Comparison of ENCODE assay signal across 16 mouse cellular contexts in the genomic region with DNA sequence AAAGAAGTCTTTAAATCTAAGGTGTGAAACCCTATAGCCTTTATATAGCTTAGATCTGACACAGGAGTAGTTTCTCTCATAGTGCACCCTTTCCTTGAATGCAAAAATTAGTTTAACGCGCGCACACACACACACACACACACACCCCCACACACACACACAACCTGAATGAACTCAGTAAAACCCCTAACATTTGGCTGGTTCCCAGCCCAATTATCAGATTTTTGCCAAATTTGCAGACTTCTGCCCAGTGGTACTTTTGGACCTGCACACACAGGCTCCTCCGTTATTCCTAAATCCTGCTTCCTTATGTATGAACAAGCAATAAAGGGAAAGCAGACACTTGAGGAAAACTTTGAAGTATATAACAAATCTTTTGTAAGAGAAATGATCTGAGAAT.
A peak's percentile ranks its signal among the peaks of the same experiment; 100 is the strongest.
DNase-seq lines count a peak whose midpoint lies in the region; ATAC-seq and TF ChIP-seq lines count a peak whose summit lies in the region.
"Had no signal": no experiment of that assay in that cellular context is flagged by ENCODE, and none has a peak within 500 bp of the region (broad histone marks: within the 10 kb centered on the region; RNA-seq: fewer than 3 reads in every experiment).

No protein-coding gene starts in this region.

- no peak for TF ChIP-seq POLR2A in brain, embryonic 14.5 days (IDR thresholded peaks at IDR 0.05; ENCODE audit: borderline replicate concordance, extremely low read depth, insufficient read depth, insufficient read length, poor library complexity, severe bottlenecking)

- WGBS in hindbrain, postnatal 0 days, result 82% methylated on average over 4 of the region's 4 CpGs
- 94% methylated on average over 4 of the region's 4 CpGs for WGBS in hindbrain, embryonic 14.5 days

- no peaks in the 10 kb centered on the region for H3K36me3 ChIP-seq in hindbrain, postnatal 0 days (ENCODE audit: insufficient read depth, low read length)
- no peaks in the 10 kb centered on the region for H3K36me3 ChIP-seq in hindbrain, embryonic 14.5 days (replicated peaks; ENCODE audit: control insufficient read depth, insufficient read depth)
- H3K36me3 ChIP-seq: embryonic facial prominence, embryonic 10.5 days; embryonic facial prominence, embryonic 12.5 days; forebrain, embryonic 15.5 days had no signal

- no peak overlapping the region for H3K4me2 ChIP-seq in hindbrain, postnatal 0 days (ENCODE audit: low read depth, low read length)
- H3K4me2 ChIP-seq in hindbrain, embryonic 14.5 days (replicated peaks), result no peak overlapping the region
- H3K4me2 ChIP-seq: embryonic facial prominence, embryonic 12.5 days; forebrain, embryonic 15.5 days had no signal

- no peaks in the 10 kb centered on the region for H3K27me3 ChIP-seq in hindbrain, postnatal 0 days (ENCODE audit: insufficient read depth, low read length)
- H3K27me3 ChIP-seq in hindbrain, embryonic 14.5 days (ENCODE audit: control insufficient read depth, insufficient read depth, low read length), result no peaks in the 10 kb centered on the region
- H3K27me3 ChIP-seq: embryonic facial prominence, embryonic 12.5 days; forebrain, embryonic 15.5 days had no signal

- H3K9me3 ChIP-seq in hindbrain, postnatal 0 days (ENCODE audit: low read length), result no peaks in the 10 kb centered on the region
- no peaks in the 10 kb centered on the region for H3K9me3 ChIP-seq in hindbrain, embryonic 14.5 days (ENCODE audit: control insufficient read depth, low read length)
- H3K9me3 ChIP-seq: embryonic facial prominence, embryonic 10.5 days; embryonic facial prominence, embryonic 12.5 days; forebrain, embryonic 15.5 days had no signal

- peak; percentile 28 to 59 for DNase-seq in cerebellum, postnatal 14 days
- DNase-seq in cerebellum, postnatal 36 days, result no peak
- peak; percentile 20 for DNase-seq in hindbrain, postnatal 0 days (ENCODE audit: low spot score)
- no peak for DNase-seq in hindbrain, embryonic 14.5 days (ENCODE audit: low spot score)
- DNase-seq in brain, embryonic 14.5 days (ENCODE audit: low read depth), result peak; percentile 37
- DNase-seq in ovary, postnatal 10 days (ENCODE audit: low spot score), result no peak
- DNase-seq: adrenal gland, adult 2 months; adrenal gland, postnatal 10 days; adrenal gland, postnatal 25 days; cerebellum, adult 18-20 months; cerebellum, adult 8-10 months; cerebellum, adult 9-11 months; forebrain, postnatal 0 days had no signal

- no peak overlapping the region for H3K4me3 ChIP-seq in hindbrain, postnatal 0 days (ENCODE audit: low read length)
- no peak overlapping the region for H3K4me3 ChIP-seq in hindbrain, embryonic 14.5 days (replicated peaks; ENCODE audit: low read length)
- H3K4me3 ChIP-seq: embryonic facial prominence, embryonic 10.5 days; embryonic facial prominence, embryonic 12.5 days; forebrain, embryonic 15.5 days had no signal

- H3K27ac ChIP-seq in hindbrain, postnatal 0 days, result no peak overlapping the region
- no peak overlapping the region for H3K27ac ChIP-seq in hindbrain, embryonic 14.5 days
- H3K27ac ChIP-seq: embryonic facial prominence, embryonic 10.5 days; embryonic facial prominence, embryonic 12.5 days; forebrain, embryonic 15.5 days had no signal

- H3K9ac ChIP-seq in hindbrain, postnatal 0 days (replicated peaks; ENCODE audit: low read length), result no peak overlapping the region
- H3K9ac ChIP-seq in hindbrain, embryonic 14.5 days, result no peak overlapping the region
- H3K9ac ChIP-seq: embryonic facial prominence, embryonic 12.5 days; forebrain, embryonic 15.5 days; forebrain, postnatal 0 days had no signal

- ATAC-seq in hindbrain, postnatal 0 days, result no peak
- ATAC-seq in hindbrain, embryonic 14.5 days (ENCODE audit: low FRiP score), result no peak
- ATAC-seq: forebrain, embryonic 15.5 days; forebrain, postnatal 0 days had no signal

- H3K4me1 ChIP-seq in hindbrain, postnatal 0 days (ENCODE audit: insufficient read depth, low read length), result no peaks in the 10 kb centered on the region
- no peaks in the 10 kb centered on the region for H3K4me1 ChIP-seq in hindbrain, embryonic 14.5 days (replicated peaks; ENCODE audit: control insufficient read depth, insufficient read depth, low read length)
- H3K4me1 ChIP-seq: embryonic facial prominence, embryonic 10.5 days; embryonic facial prominence, embryonic 12.5 days; forebrain, embryonic 15.5 days had no signal

- no peak for TF ChIP-seq CTCF in hindbrain, postnatal 0 days (IDR thresholded peaks at IDR 0.05; ENCODE audit: low read depth)
- TF ChIP-seq CTCF in brain, embryonic 14.5 days (IDR thresholded peaks at IDR 0.05; ENCODE audit: borderline replicate concordance, extremely low read depth, insufficient read depth, insufficient read length), result no peak

Comparison
In these comparisons a context has a peak if more than half of its experiments do, and no peak if none do; other contexts are left out.
1. DNase-seq: peak in cerebellum, postnatal 14 days (2 of 2), hindbrain, postnatal 0 days (single experiment) and brain, embryonic 14.5 days (single experiment); none in cerebellum, postnatal 36 days (0 of 2), hindbrain, embryonic 14.5 days (single experiment) and ovary, postnatal 10 days (single experiment).